Mouse (Mus musculus): ENCODE measurements at regions not wholly inside any gene's neighbourhood (a gene's known extent, or its start where the extent isn't known, plus 50 kb on each side); places are given as distances from the start of the nearest gene placed in this dataset.

DNA sequence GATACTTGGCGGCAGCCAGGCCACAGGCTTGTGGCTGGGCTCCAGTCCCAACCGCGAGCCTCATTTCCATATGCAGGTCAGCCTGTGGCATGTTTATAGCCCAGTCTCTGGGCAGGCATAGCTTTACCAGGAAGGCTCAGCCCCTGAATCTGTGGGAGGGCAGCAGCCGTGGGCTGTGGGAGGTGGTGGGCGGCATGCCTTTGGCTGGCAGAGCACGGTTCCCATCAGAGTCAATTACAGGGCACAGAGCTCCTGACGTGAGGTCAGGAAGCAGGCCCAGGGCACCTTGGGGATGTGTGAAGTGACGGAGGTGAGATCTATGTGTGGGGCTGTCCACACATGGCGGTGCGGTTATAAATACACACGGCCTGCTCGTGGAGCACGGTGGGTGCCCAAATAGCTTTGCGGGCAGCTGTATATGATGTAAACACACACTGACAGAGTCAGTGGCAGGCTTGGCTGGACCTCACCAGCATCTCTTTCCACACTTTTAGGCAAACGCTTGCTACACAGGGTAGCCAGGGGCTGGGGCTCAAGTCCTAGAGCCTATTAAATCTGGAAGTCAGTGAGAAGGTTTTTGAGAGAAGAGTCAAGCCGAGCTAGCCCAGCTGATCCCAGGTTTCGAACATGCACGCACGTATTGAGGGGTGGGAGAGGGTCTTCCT, 71.8 kb downstream of the Gm525 start:
- no peak for DNase-seq (ENCODE audit: low spot score)

DNA sequence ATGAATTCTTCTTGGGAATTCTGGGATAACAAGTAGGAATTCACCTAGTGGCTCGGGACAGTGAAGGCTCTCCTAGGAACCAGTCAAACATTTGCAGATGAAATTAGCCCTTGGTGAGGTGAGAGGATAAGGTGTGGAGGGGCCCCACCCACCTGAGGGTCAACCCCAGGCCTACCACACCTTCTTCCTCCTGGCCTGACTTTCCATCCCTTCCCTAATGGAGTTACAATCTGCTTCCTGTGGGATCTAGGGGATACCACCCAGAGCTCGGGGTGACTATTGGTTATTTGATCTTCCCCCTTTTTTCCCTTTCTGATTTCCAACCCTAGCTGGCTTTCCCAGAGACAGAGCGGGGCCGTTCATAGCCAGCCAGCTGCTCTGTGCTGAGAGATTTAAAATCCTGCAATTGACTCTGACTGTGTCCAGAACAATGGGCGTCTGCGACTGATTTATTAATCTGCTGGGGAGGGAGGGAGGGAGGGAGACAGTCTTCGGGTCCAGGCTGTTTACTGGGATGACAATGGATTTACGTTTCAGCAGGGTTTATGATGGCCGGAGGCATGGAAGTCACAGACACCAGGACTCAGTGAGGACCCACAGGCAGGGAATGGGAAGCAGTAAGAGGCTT, 69.0 kb downstream of the Gm525 start:
- peak; percentile 48 for DNase-seq (ENCODE audit: low spot score)

Measured in embryo, embryonic 10.5 days (tissue).